Mouse (Mus musculus) liver, embryonic 14.5 days (tissue): ENCODE data around the gene Rpsa. TPM values are rescaled to one million over a fixed set of nuclear protein-coding genes. Genes with fewer than 3 reads are reported as not detected.

Experiments
- ATAC-seq: fragments of 200-750 bp; cut with Nextera tagmentation; 2 replicates; pipeline ENCODE4 v1.8.0; 2017; ENCODE audit warnings: moderate number of reproducible peaks, mild to moderate bottlenecking, moderate library complexity; ENCODE audit not compliant: insufficient read depth
- DNase-seq, 3 experiments: peaks; one replicate each; pipeline ENCODE4 v3.0.0-alpha.2; 2012 to 2013; ENCODE audit warnings: low read depth in 3 of 3, low spot score in 3 of 3
- H3K27ac ChIP-seq: fragments of 300-500 bp; sonication (generic); 2 replicates; pipeline ENCODE4 v1.5.1; 2014; ENCODE audit warnings: moderate library complexity, mild to moderate bottlenecking, control low read depth, inconsistent platforms
- H3K27me3 ChIP-seq: fragments of 300-500 bp; sonication (generic); 2 replicates; pipeline ENCODE4 v1.6.1; 2014; ENCODE audit warnings: mild to moderate bottlenecking, low read length, moderate library complexity; ENCODE audit not compliant: control insufficient read depth, insufficient read depth
- H3K36me3 ChIP-seq: fragments of 300-500 bp; sonication (generic); replicated peaks from 2 replicates; pipeline ENCODE4 v1.6.1; 2014; ENCODE audit warnings: low read depth; ENCODE audit not compliant: control insufficient read depth, insufficient read depth
- H3K4me1 ChIP-seq, 2 experiments: fragments of 200-500 bp in 1 of 2; fragments of 300-500 bp in 1 of 2; sonication (generic) in 1 of 2; replicated peaks; 2 replicates each; pipeline ENCODE4 v1.6.1; 2012 to 2014; ENCODE audit warnings: antibody characterized with exemption in 1 of 2, inconsistent platforms in 1 of 2, low read length in 1 of 2; ENCODE audit not compliant: control insufficient read depth in 2 of 2, insufficient read depth in 2 of 2
- H3K4me2 ChIP-seq: fragments of 300-500 bp; sonication (generic); 2 replicates; pipeline ENCODE4 v1.6.1; 2014; ENCODE audit warnings: low read depth, mild to moderate bottlenecking, control low read depth, moderate library complexity
- H3K4me3 ChIP-seq, 2 experiments: fragments of 200-500 bp in 1 of 2; fragments of 300-500 bp in 1 of 2; sonication (generic) in 1 of 2; 2 replicates each; pipeline ENCODE4 v1.5.1; 2012 to 2014; ENCODE audit warnings: low read depth in 2 of 2, low read length in 2 of 2, mild to moderate bottlenecking in 2 of 2, control low read depth in 1 of 2, inconsistent platforms in 1 of 2, moderate library complexity in 1 of 2; ENCODE audit not compliant: insufficient read depth in 1 of 2
- H3K9ac ChIP-seq: fragments of 300-500 bp; sonication (generic); replicated peaks from 2 replicates; pipeline ENCODE4 v1.6.1; 2014; ENCODE audit warnings: mild to moderate bottlenecking, control low read depth, moderate library complexity
- H3K9me3 ChIP-seq: fragments of 300-500 bp; sonication (generic); 2 replicates; pipeline ENCODE4 v1.6.1; 2016; ENCODE audit warnings: low read length, mixed read lengths; ENCODE audit not compliant: control insufficient read depth
- CTCF ChIP-seq: IDR thresholded peaks from 2 replicates; pipeline ENCODE4 v1.5.1; 2016; ENCODE audit warnings: antibody characterized with exemption, low read depth, control low read depth
- EP300 ChIP-seq: IDR thresholded peaks from 2 replicates; pipeline ENCODE4 v1.6.1; 2016; ENCODE audit warnings: antibody characterized with exemption, low read depth
- WGBS: fragments of 180-500 bp; shearing (Covaris S2); extraction: QIAGEN DNeasy Blood & Tissue Kit; methylation state at CpG from one replicate; pipeline ENCODE4 v1.1.7; 2014; ENCODE audit not compliant: insufficient replicate concordance; 5-methylcytosine and 5-hydroxymethylcytosine counted together
- polyA plus RNA-seq, 2 experiments: library from polyadenylated mRNA; depleted of rRNA in 1 of 2; stranded (reverse) in 1 of 2; unstranded in 1 of 2; fragments of >200 nt; fragmentation: Nextera tagmentation in 1 of 2; extraction: Ambion mirVana in 1 of 2; gene quantifications; 2 replicates each; pipeline versions ENCODE4 v1.2.1 to v1.2.3; 2012 to 2014

The Rpsa gene
- polyA plus RNA-seq, 2 experiments, result 1,446 to 1,498 TPM

- Histone ChIP-seq H3K4me2 (no peak overlapping the region), H3K4me3 (no peak overlapping the region), H3K9me3 (no peaks in the 10 kb centered on the region), H3K36me3 (peaks cover 24% of the 10 kb centered on the region), H3K27me3 (no peaks in the 10 kb centered on the region), H3K9ac (no peak overlapping the region), H3K27ac (no peak overlapping the region), H3K4me1 (no peaks in the 10 kb centered on the region)
- no peak for DNase-seq
- no peak for ATAC-seq
- WGBS, result 80% methylated on average over 11 of the region's 11 CpGs
- TF ChIP-seq EP300 (no peak), CTCF (no peak)
These were observed 8.0 kb downstream of the Rpsa start for GRCm38 (mm10) chr9:120135454-120135853.

DNA sequence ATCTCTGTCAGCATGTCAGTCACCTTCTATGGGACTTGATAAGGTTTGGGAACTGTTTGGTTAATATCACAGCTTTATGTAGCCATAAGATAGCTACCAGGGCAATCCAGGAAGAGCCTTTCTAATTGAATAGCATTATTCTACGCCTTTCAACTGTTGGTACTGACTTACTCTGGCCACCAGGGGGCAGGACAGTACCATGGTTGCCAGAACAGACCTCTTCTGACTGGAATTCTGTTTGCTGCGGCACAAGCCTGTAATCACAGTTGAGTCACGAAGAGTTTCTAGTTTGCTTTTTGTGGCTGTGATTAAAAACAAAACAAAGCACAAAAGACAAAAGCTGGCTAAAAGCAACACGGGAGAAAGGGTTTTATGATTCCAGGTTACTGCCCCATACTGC lies 13.2 kb downstream of the Rpsa start:
- WGBS, result 7% methylated on average over 4 of the region's 4 CpGs
- no peaks in the 10 kb centered on the region for H3K4me1 ChIP-seq
- no peaks in the 10 kb centered on the region for H3K36me3 ChIP-seq
- TF ChIP-seq EP300 (no peak), CTCF (peak; percentile 87)
- DNase-seq (peak; percentile 45 to 65 (median 52)), ATAC-seq (peak; percentile 57; the same call in 1 of the 2 replicates)
- H3K27ac ChIP-seq, result no peak overlapping the region
- H3K4me2 ChIP-seq, result no peak overlapping the region
- no peak overlapping the region for H3K9ac ChIP-seq
- no peaks in the 10 kb centered on the region for H3K9me3 ChIP-seq
- H3K27me3 ChIP-seq, result no peaks in the 10 kb centered on the region
- no peak overlapping the region for H3K4me3 ChIP-seq

DNA sequence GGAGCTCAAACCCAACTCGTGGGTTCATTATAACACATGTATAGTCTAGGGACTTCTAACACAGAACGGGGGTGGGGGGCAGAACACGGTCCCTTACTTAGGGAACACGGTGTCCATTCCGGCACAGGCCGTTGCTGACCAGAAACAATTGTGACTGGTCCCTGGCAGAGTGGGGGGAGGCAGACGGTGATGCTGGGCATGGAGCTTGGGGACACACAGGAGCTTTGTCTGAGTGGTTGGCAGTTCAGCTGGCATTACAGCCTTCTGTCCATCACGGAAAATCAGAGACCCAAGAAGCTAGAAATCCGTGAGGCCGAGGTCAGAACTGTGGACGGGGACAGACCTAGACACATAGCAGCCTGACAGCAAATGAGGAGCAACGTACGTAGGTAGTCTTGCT lies 17.0 kb downstream of the Rpsa start:
- ATAC-seq (no peak), DNase-seq (no peak)
- Histone ChIP-seq H3K9me3 (no peaks in the 10 kb centered on the region), H3K9ac (no peak overlapping the region), H3K4me1 (no peaks in the 10 kb centered on the region), H3K4me3 (no peak overlapping the region), H3K27ac (no peak overlapping the region), H3K4me2 (no peak overlapping the region), H3K27me3 (no peaks in the 10 kb centered on the region), H3K36me3 (no peaks in the 10 kb centered on the region)
- 71% methylated on average over 13 of the region's 13 CpGs for WGBS
- TF ChIP-seq CTCF (no peak), EP300 (no peak)

- no peak within 1 kb of the TSS for H3K4me3 ChIP-seq
- no peaks in the 10 kb centered on the region for H3K36me3 ChIP-seq
- H3K9me3 ChIP-seq, result no peaks in the 10 kb centered on the region
- no peaks in the 10 kb centered on the region for H3K4me1 ChIP-seq
- H3K27me3 ChIP-seq, result no peaks in the 10 kb centered on the region
- ATAC-seq (no peak), DNase-seq (no peak)
- TF ChIP-seq EP300 (no peak), CTCF (no peak)
- no peak within 1 kb of the TSS for H3K27ac ChIP-seq
- no peak within 1 kb of the TSS for H3K9ac ChIP-seq
- 61% methylated on average over 11 of the region's 11 CpGs for WGBS
- no peak within 1 kb of the TSS for H3K4me2 ChIP-seq
These were observed 21.8 kb downstream of the Rpsa start, which contains the start of gene Mobp for GRCm38 (mm10) chr9:120149222-120149828. Mobp (plus strand) TSS chr9:120149707.

- TF ChIP-seq EP300 (no peak), CTCF (no peak)
- no peaks in the 10 kb centered on the region for H3K27me3 ChIP-seq
- no peak overlapping the region for H3K9ac ChIP-seq
- DNase-seq (no peak), ATAC-seq (no peak)
- no peaks in the 10 kb centered on the region for H3K4me1 ChIP-seq
- WGBS, result 44% methylated on average over 5 of the region's 5 CpGs
- H3K4me2 ChIP-seq, result no peak overlapping the region
- H3K4me3 ChIP-seq, result no peak overlapping the region
- no peak overlapping the region for H3K27ac ChIP-seq
- H3K9me3 ChIP-seq, result no peaks in the 10 kb centered on the region
- H3K36me3 ChIP-seq, result no peaks in the 10 kb centered on the region
These were observed 23.7 kb downstream of the Rpsa start for GRCm38 (mm10) chr9:120151152-120151551.
